In genomic region chr8:10865415-10865821, GRCm38 (mm10) we compare ENCODE assay signal across 11 mouse cellular contexts.
DNase-seq lines count a peak whose midpoint lies in the region; ATAC-seq and TF ChIP-seq lines count a peak whose summit lies in the region.
"Had no signal": no experiment of that assay in that cellular context is flagged by ENCODE, and none has a peak within 500 bp of the region (broad histone marks: within the 10 kb centered on the region; RNA-seq: fewer than 3 reads in every experiment).

No protein-coding gene starts in this region.

- no peaks in the 10 kb centered on the region for H3K9me3 ChIP-seq in stomach, embryonic 15.5 days
- H3K9me3 ChIP-seq in stomach, postnatal 0 days (ENCODE audit: control insufficient read depth, low read length), result no peaks in the 10 kb centered on the region
- no peaks in the 10 kb centered on the region for H3K9me3 ChIP-seq in hindbrain, embryonic 10.5 days
- no peaks in the 10 kb centered on the region for H3K9me3 ChIP-seq in liver, embryonic 12.5 days (replicated peaks)
- H3K9me3 ChIP-seq: lung, embryonic 15.5 days had no signal

- DNase-seq in stomach, postnatal 0 days (ENCODE audit: low spot score), result no peak
- no peak for DNase-seq in hindbrain, embryonic 10.5 days (ENCODE audit: low spot score)
- peak; percentile 58 for DNase-seq in yolk sac, embryonic 10.5 days (ENCODE audit: low spot score)
- no peak for DNase-seq in thymus, postnatal 25 days
- no peak for DNase-seq in thymus, adult 18-20 months
- no peak for DNase-seq in heart, postnatal 14 days
- DNase-seq: heart, postnatal 36 days; spleen, adult 18-20 months had no signal

- intact Hi-C loops in heart, postnatal 14 days (cut with DNase I), result no loop called here

- H3K27ac ChIP-seq in stomach, embryonic 15.5 days, result peak overlapping the region; percentile 36; the same call in 1 of the 2 replicates
- no peak overlapping the region for H3K27ac ChIP-seq in stomach, postnatal 0 days (replicated peaks)
- H3K27ac ChIP-seq in hindbrain, embryonic 10.5 days, result peak overlapping the region; percentile 72
- H3K27ac ChIP-seq in liver, embryonic 12.5 days, result peak overlapping the region; percentile 66
- H3K27ac ChIP-seq: lung, embryonic 15.5 days had no signal

- H3K36me3 ChIP-seq in stomach, embryonic 15.5 days, result no peaks in the 10 kb centered on the region
- no peaks in the 10 kb centered on the region for H3K36me3 ChIP-seq in stomach, postnatal 0 days (ENCODE audit: control insufficient read depth, insufficient read depth, low read length)
- no peaks in the 10 kb centered on the region for H3K36me3 ChIP-seq in hindbrain, embryonic 10.5 days
- H3K36me3 ChIP-seq in liver, embryonic 12.5 days, result no peaks in the 10 kb centered on the region
- H3K36me3 ChIP-seq: lung, embryonic 15.5 days had no signal

- no peak overlapping the region for H3K4me3 ChIP-seq in stomach, embryonic 15.5 days (replicated peaks)
- no peak overlapping the region for H3K4me3 ChIP-seq in stomach, postnatal 0 days (ENCODE audit: low read depth, low read length)
- no peak overlapping the region for H3K4me3 ChIP-seq in hindbrain, embryonic 10.5 days
- H3K4me3 ChIP-seq in liver, embryonic 12.5 days, result no peak overlapping the region
- H3K4me3 ChIP-seq: lung, embryonic 15.5 days had no signal

- TF ChIP-seq CTCF in stomach, postnatal 0 days (IDR thresholded peaks at IDR 0.05; ENCODE audit: low read depth), result no peak

- ATAC-seq in stomach, embryonic 15.5 days (ENCODE audit: insufficient read depth, low FRiP score, low read depth), result no peak
- ATAC-seq in stomach, postnatal 0 days (ENCODE audit: low FRiP score, low TSS enrichment), result no peak
- no peak for ATAC-seq in liver, embryonic 12.5 days

- H3K9ac ChIP-seq in stomach, embryonic 15.5 days, result no peak overlapping the region
- no peak overlapping the region for H3K9ac ChIP-seq in stomach, postnatal 0 days (ENCODE audit: low read length)
- no peak overlapping the region for H3K9ac ChIP-seq in liver, embryonic 12.5 days
- H3K9ac ChIP-seq: lung, embryonic 15.5 days had no signal

- no peak for TF ChIP-seq EP300 in stomach, postnatal 0 days (optimal IDR thresholded peaks at IDR 0.05)

- 0 out of 2 replicates have a peak, but pooled peaks cover 2% of the 10 kb centered on the region for H3K4me1 ChIP-seq in stomach, embryonic 15.5 days
- H3K4me1 ChIP-seq in stomach, postnatal 0 days (replicated peaks; ENCODE audit: control insufficient read depth, insufficient read depth), result no peaks in the 10 kb centered on the region
- peaks cover 16% of the 10 kb centered on the region for H3K4me1 ChIP-seq in hindbrain, embryonic 10.5 days (replicated peaks)
- H3K4me1 ChIP-seq in liver, embryonic 12.5 days, result peaks cover 12% of the 10 kb centered on the region; the same call in 1 of the 2 replicates
- H3K4me1 ChIP-seq: lung, embryonic 15.5 days had no signal

- WGBS in stomach, embryonic 15.5 days, result 30% methylated on average over 8 of the region's 8 CpGs
- WGBS in stomach, postnatal 0 days, result 24% methylated on average over 8 of the region's 8 CpGs
- 43% methylated on average over 8 of the region's 8 CpGs for WGBS in hindbrain, embryonic 10.5 days
- WGBS in liver, embryonic 12.5 days (ENCODE audit: insufficient replicate concordance), result 46% methylated on average over 8 of the region's 8 CpGs

- H3K27me3 ChIP-seq in stomach, embryonic 15.5 days (replicated peaks), result no peaks in the 10 kb centered on the region
- H3K27me3 ChIP-seq in stomach, postnatal 0 days (ENCODE audit: control insufficient read depth, insufficient read depth, low read length), result no peaks in the 10 kb centered on the region
- no peaks in the 10 kb centered on the region for H3K27me3 ChIP-seq in hindbrain, embryonic 10.5 days (ENCODE audit: insufficient read depth, poor library complexity, severe bottlenecking)
- peaks cover 36% of the 10 kb centered on the region for H3K27me3 ChIP-seq in liver, embryonic 12.5 days (replicated peaks)

- H3K4me2 ChIP-seq in stomach, embryonic 15.5 days, result no peak overlapping the region
- no peak overlapping the region for H3K4me2 ChIP-seq in stomach, postnatal 0 days (replicated peaks; ENCODE audit: low read depth)
- H3K4me2 ChIP-seq in liver, embryonic 12.5 days, result no peak overlapping the region
- H3K4me2 ChIP-seq: lung, embryonic 15.5 days had no signal
